Mouse (Mus musculus): Measurements from ENCODE around the gene Mup14. TPM values are rescaled to one million over a fixed set of nuclear protein-coding genes. Genes with fewer than 3 reads are reported as not detected.
"Not testable (repeated sequence)": the region's sequence is repeated elsewhere in the genome, so short reads cannot be mapped to it uniquely, and the experiment has no call there.

Gene Mup14
- polyA plus RNA-seq (2012; ENCODE audit: insufficient read depth, insufficient read length, missing spikeins) = 3.5 and 6.7 TPM in 2 replicates

- H3K4me1 ChIP-seq (ENCODE audit: control insufficient read depth, insufficient read depth, insufficient read length, low read length); H3K4me3 ChIP-seq (ENCODE audit: insufficient read depth, low read depth, low read length); H3K27ac ChIP-seq (replicated peaks; ENCODE audit: low read depth, low read length): not testable (repeated sequence)
Measured at GRCm38 (mm10) chr4:61303900-61304299, at the start of gene Mup14. Gene Mup14 (minus strand): TSS chr4:61304000.

DNA sequence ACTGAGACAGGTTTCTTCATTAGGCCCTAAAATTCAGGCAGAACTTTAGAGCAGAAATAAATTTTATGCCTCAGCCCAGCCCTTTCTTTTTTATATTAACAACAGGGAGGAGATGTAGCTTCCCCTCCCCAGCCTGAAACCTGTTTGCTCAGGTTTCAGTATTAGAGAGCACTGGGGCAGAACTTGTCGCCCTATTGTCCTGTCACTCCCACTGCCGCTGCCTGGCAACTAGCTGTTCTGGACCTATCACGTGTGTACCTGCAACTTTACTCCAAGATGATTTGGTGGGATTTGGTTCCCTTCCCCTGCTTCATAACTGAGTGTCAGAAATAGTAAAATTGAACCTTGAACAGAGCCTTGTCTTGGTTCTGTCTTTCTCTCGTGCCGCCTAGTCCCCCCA, 34.3 kb upstream of the Mup14 start:
- H3K4me3 ChIP-seq (ENCODE audit: insufficient read depth, low read depth, low read length); H3K27ac ChIP-seq (replicated peaks; ENCODE audit: low read depth, low read length); H3K4me1 ChIP-seq (ENCODE audit: control insufficient read depth, insufficient read depth, insufficient read length, low read length): not testable (repeated sequence)

Other genes with a start within 250 kb of the Mup14 start
- not detected in 2 replicates for gene Mup13, start 75.7 kb downstream of the Mup14 start, polyA plus RNA-seq (2012; ENCODE audit: insufficient read depth, insufficient read length, missing spikeins)
- gene Mup15, start 135.7 kb upstream of the Mup14 start, polyA plus RNA-seq (2012; ENCODE audit: insufficient read depth, insufficient read length, missing spikeins) = not detected in 2 replicates
- gene Mup16, start 215.5 kb upstream of the Mup14 start, polyA plus RNA-seq (2012; ENCODE audit: insufficient read depth, insufficient read length, missing spikeins) = not detected in 2 replicates